Mouse (Mus musculus): ENCODE results near the gene Tsc2. TPM values are rescaled to one million over a fixed set of nuclear protein-coding genes. Genes with fewer than 3 reads are reported as not detected.

The Tsc2 gene
- total and polyA plus RNA-seq, 2 experiments from 2014 or later: 34.4 to 55.4 TPM

DNA sequence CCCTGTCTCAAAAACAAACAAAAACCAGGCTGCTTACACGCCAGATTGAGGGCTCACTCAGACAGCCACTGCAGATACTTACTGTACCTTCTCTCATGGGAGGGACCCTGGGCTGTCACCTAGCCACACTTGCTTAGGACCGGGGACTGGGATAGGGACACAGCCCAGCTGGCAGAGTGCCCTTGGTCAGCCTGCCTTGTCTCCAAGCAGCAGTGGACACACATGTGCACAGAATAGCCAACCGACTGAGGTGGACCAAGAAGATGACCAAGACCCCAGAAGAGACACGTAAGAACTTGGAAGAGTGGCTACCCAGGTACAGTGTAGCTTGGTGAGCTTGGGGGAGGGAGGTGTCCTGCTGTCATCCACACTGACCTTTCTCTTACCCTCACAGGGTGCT lies 5.8 kb upstream of the Tsc2 start:
- H3K27ac ChIP-seq (ENCODE audit: low read depth): peak overlapping the region; percentile 21; the same call in 1 of the 2 replicates
- TF ChIP-seq CTCF (IDR thresholded peaks at IDR 0.05; ENCODE audit: low read depth) (no peak), EP300 (IDR thresholded peaks at IDR 0.05; ENCODE audit: low read depth) (no peak)

DNA sequence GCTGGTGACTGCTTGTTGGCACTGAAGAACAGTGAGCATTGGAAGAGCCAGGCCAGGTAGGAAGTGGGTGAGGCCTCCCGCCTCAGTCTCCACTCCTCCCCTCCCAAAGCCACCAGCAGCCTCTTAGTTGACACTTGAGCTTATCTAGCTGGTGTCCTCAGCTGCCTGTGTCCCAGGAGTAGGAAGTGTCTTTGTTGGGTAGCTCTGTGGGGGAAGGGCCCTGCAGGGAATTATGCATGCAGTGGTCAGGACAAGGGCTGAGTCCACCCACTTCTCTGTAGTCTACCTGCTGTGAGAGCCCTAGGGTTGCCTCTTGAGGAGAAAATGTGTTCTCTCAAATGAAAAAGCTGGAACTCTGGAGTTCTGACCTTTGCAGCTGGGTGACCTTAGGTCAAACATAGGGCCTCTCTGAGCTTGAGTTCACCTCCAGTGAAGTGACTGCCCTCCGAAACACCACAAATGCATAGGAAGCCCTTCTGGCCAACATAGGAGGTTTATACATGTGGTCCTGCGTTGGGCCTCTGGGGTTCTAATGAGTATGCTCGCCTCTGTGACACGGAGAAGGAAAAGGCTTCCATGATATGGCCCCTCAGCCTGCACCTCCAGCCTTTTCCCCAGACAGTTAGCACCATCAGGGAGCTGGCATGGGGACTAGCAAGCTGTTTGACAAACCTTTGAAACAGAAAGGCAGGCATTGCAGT lies 4.5 kb upstream of the Tsc2 start:
- WGBS: 66% methylated on average over 5 of the region's 5 CpGs
- H3K4me3 ChIP-seq (ENCODE audit: low read depth, low read length): no peak overlapping the region
- H3K9me3 ChIP-seq (replicated peaks; ENCODE audit: control insufficient read depth, low read length): no peaks in the 10 kb centered on the region
- ATAC-seq (ENCODE audit: insufficient read depth, low read depth) (no peak), DNase-seq (ENCODE audit: low spot score) (no peak)
- H3K4me2 ChIP-seq (ENCODE audit: low read depth, low read length): no peak overlapping the region
- no peak overlapping the region for H3K9ac ChIP-seq (replicated peaks; ENCODE audit: low read depth, low read length)
- H3K27me3 ChIP-seq (ENCODE audit: control insufficient read depth, insufficient read depth, low read length): no peaks in the 10 kb centered on the region
- H3K27ac ChIP-seq (ENCODE audit: low read depth): no peak overlapping the region
- H3K36me3 ChIP-seq (replicated peaks; ENCODE audit: control insufficient read depth, insufficient read depth, low read length): peaks cover 28% of the 10 kb centered on the region
- peaks cover 12% of the 10 kb centered on the region for H3K4me1 ChIP-seq (ENCODE audit: control insufficient read depth, insufficient read depth)
- TF ChIP-seq EP300 (IDR thresholded peaks at IDR 0.05; ENCODE audit: low read depth) (0 out of 2 replicates have a peak, but pooled peaks have one; percentile 21), CTCF (IDR thresholded peaks at IDR 0.05; ENCODE audit: low read depth) (no peak)

More for the DNA sequence above, 5.8 kb upstream of the Tsc2 start:
- Histone ChIP-seq H3K4me2 (ENCODE audit: low read depth, low read length) (no peak overlapping the region), H3K9ac (replicated peaks; ENCODE audit: low read depth, low read length) (no peak overlapping the region), H3K36me3 (replicated peaks; ENCODE audit: control insufficient read depth, insufficient read depth, low read length) (peaks cover 28% of the 10 kb centered on the region), H3K9me3 (replicated peaks; ENCODE audit: control insufficient read depth, low read length) (no peaks in the 10 kb centered on the region), H3K27me3 (ENCODE audit: control insufficient read depth, insufficient read depth, low read length) (no peaks in the 10 kb centered on the region), H3K4me3 (ENCODE audit: low read depth, low read length) (no peak overlapping the region), H3K4me1 (ENCODE audit: control insufficient read depth, insufficient read depth) (peaks cover 9% of the 10 kb centered on the region)
- 74% methylated on average over 4 of the region's 4 CpGs for WGBS
- DNase-seq (ENCODE audit: low spot score) (no peak), ATAC-seq (ENCODE audit: insufficient read depth, low read depth) (no peak)

DNA sequence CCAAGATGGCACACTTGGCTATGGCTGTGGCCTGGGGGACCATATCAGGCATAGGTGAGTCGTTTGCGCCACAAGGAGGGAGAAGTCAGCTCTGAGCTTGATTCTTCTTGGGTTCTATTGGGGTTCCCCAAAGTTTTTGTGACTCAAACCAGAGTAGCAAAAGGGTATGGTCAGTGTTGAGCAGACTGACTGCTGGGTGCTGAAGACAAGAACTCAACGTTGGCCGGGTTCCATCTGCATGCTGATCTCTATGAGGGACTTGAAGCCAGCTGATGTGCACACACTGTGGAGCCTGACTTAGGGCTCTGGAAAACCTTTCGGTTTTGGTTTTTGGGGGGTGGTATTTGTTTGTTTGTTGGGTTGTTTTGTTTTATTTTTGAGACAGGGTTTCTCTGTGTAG lies 3.3 kb upstream of the Tsc2 start:
- WGBS: 86% methylated on average over 5 of the region's 5 CpGs
- DNase-seq (ENCODE audit: low spot score) (no peak), ATAC-seq (ENCODE audit: insufficient read depth, low read depth) (no peak)
- no peak overlapping the region for H3K4me3 ChIP-seq (ENCODE audit: low read depth, low read length)
- H3K9me3 ChIP-seq (replicated peaks; ENCODE audit: control insufficient read depth, low read length): no peaks in the 10 kb centered on the region
- H3K9ac ChIP-seq (replicated peaks; ENCODE audit: low read depth, low read length): no peak overlapping the region
- no peak overlapping the region for H3K4me2 ChIP-seq (ENCODE audit: low read depth, low read length)
- TF ChIP-seq CTCF (IDR thresholded peaks at IDR 0.05; ENCODE audit: low read depth): no peak
- no peak for TF ChIP-seq EP300 (IDR thresholded peaks at IDR 0.05; ENCODE audit: low read depth)
- H3K36me3 ChIP-seq (replicated peaks; ENCODE audit: control insufficient read depth, insufficient read depth, low read length): peaks cover 24% of the 10 kb centered on the region
- peak overlapping the region; percentile 21; the same call in 1 of the 2 replicates for H3K27ac ChIP-seq (ENCODE audit: low read depth)
- peaks cover 16% of the 10 kb centered on the region for H3K4me1 ChIP-seq (ENCODE audit: control insufficient read depth, insufficient read depth)
- no peaks in the 10 kb centered on the region for H3K27me3 ChIP-seq (ENCODE audit: control insufficient read depth, insufficient read depth, low read length)

DNA sequence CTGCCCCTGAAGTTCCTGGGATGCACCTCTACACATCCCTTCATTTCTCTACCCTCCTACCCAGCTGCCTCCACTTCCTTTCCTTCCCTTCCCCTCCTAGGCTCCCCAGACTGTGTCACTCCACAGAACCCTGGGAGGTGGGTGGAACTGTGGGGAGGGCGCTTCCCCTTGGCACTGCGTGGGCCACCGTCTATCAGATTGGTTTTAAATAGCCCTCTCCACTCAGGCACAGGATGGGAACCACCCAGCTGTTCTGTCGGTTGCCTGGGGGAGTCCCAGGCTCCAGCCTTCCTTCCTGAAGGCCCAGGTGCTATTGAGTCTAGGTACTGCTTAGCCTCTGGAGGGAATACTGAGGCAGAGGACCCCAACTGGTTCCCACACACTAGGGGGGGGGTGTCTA lies 2.6 kb upstream of the Tsc2 start:
- Histone ChIP-seq H3K27ac (ENCODE audit: low read depth) (0 out of 2 replicates have a peak overlapping the region, but pooled peaks have one; percentile 21), H3K9ac (replicated peaks; ENCODE audit: low read depth, low read length) (no peak overlapping the region), H3K27me3 (ENCODE audit: control insufficient read depth, insufficient read depth, low read length) (no peaks in the 10 kb centered on the region), H3K4me2 (ENCODE audit: low read depth, low read length) (no peak overlapping the region), H3K36me3 (replicated peaks; ENCODE audit: control insufficient read depth, insufficient read depth, low read length) (peaks cover 20% of the 10 kb centered on the region), H3K4me3 (ENCODE audit: low read depth, low read length) (no peak overlapping the region), H3K4me1 (ENCODE audit: control insufficient read depth, insufficient read depth) (peaks cover 16% of the 10 kb centered on the region), H3K9me3 (replicated peaks; ENCODE audit: control insufficient read depth, low read length) (no peaks in the 10 kb centered on the region)
- no peak for DNase-seq (ENCODE audit: low spot score)
- 0 out of 2 replicates have a peak, but pooled peaks have one; percentile 52 for TF ChIP-seq EP300 (IDR thresholded peaks at IDR 0.05; ENCODE audit: low read depth)
- no peak for TF ChIP-seq CTCF (IDR thresholded peaks at IDR 0.05; ENCODE audit: low read depth)
- WGBS: 32% methylated on average over 4 of the region's 4 CpGs
- ATAC-seq (ENCODE audit: insufficient read depth, low read depth): peak; percentile 15

DNA sequence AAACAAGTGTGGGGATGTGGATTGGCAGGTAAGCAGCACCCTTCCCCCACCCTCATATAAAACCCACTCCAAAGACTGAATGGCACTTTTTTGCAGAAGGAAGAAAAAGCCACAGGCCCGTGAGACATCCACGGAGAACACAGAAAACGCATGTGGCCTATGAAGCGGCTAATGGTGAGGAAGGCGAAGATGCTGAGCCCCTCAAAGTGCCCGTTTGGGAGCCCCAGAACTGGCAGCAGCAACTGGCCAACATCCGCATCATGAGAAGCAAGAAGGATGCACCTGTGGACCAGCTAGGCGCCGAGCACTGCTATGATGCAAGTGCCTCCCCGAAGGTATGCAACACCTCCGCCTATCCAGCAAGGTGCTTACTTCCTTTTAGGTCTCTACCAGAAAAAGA lies 1.4 kb upstream of the Tsc2 start:
- no peak for TF ChIP-seq CTCF (IDR thresholded peaks at IDR 0.05; ENCODE audit: low read depth)
- TF ChIP-seq EP300 (IDR thresholded peaks at IDR 0.05; ENCODE audit: low read depth): no peak
- DNase-seq (ENCODE audit: low spot score) (no peak), ATAC-seq (ENCODE audit: insufficient read depth, low read depth) (no peak)
- Histone ChIP-seq H3K9me3 (replicated peaks; ENCODE audit: control insufficient read depth, low read length) (no peaks in the 10 kb centered on the region), H3K27ac (ENCODE audit: low read depth) (peak overlapping the region; percentile 80; the same call in 1 of the 2 replicates), H3K4me2 (ENCODE audit: low read depth, low read length) (no peak overlapping the region), H3K9ac (replicated peaks; ENCODE audit: low read depth, low read length) (no peak overlapping the region), H3K4me1 (ENCODE audit: control insufficient read depth, insufficient read depth) (peaks cover 16% of the 10 kb centered on the region), H3K36me3 (replicated peaks; ENCODE audit: control insufficient read depth, insufficient read depth, low read length) (peaks cover 20% of the 10 kb centered on the region), H3K27me3 (ENCODE audit: control insufficient read depth, insufficient read depth, low read length) (no peaks in the 10 kb centered on the region), H3K4me3 (ENCODE audit: low read depth, low read length) (no peak overlapping the region)
- WGBS: 94% methylated on average over 11 of the region's 11 CpGs
